Mouse (Mus musculus) testis, adult 2 months (tissue): ENCODE measurements at regions not wholly inside any gene's neighbourhood (a gene's known extent, or its start where the extent isn't known, plus 50 kb on each side); places are given as distances from the start of the nearest gene placed in this dataset.

ENCODE experiments used
- CTCF ChIP-seq: fragments of 200-500 bp; IDR thresholded peaks from 2 replicates; pipeline ENCODE4 v1.5.1; 2012; ENCODE audit warnings: low read depth, mild to moderate bottlenecking, inconsistent platforms, low read length, moderate library complexity; ENCODE audit not compliant: control insufficient read depth, insufficient read depth, insufficient replicate concordance
- POLR2A ChIP-seq: fragments of 200-500 bp; IDR thresholded peaks from 2 replicates; pipeline ENCODE4 v1.6.1; 2012; ENCODE audit warnings: low read depth, mild to moderate bottlenecking, inconsistent platforms, low read length, moderate library complexity; ENCODE audit not compliant: control insufficient read depth

DNA sequence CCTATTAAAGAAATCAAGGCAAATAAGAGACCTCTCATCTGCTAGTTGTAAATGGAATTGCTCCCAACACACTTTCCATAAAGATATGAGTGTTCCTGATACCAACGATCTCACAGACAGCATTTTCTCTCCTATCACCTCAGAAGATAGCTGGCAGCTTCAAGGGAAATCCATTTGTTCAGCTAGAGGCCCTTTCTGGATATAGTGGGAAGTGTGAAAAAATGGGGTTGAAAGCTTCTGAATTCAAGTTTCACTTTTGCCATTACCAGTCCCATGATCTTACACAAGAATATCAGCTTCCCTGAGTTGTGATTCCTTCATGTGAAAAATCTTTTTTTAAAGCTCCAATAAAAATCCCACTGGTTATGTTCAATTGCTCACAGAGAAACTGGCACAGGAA is 369.1 kb upstream of the Zfp703 start:
- no peak for TF ChIP-seq CTCF
- no peak for TF ChIP-seq POLR2A
